Mouse (Mus musculus): ENCODE data around the gene Gapdh.

Gapdh gene

DNA sequence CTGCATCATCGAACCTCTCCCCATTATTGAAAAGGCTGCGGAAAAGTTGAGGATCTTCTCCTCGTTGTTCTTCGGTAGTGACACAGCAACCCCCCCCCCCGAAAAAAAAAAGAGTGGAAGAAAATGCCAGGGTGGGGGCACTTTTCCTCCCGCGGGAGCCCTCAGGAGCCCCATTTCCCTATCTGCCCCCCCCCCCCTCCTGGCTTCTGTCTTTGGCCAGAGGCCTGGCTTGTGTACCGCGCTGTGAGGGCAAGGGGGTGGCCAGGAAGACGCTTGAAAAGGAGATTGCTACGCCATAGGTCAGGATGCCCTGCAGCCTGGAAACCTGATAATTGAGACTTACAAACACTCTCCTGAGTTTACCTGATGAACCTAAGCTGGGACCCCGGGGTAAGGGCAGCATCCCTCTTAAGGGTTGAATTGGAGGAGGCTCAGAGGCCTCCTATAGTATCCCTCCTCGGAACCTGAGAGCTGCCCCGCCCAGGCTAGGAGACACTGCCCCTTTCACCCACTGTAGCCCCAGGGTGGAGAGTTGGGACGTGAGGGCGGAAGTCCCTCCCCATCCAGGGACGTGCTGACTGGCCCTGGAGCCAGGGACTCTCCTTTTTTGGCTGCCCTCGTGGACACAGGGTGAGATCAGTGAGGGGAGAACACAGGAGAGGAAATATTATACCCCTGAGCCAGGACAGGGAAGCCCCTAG lies at the start of gene Gapdh:
Gapdh (minus strand) TSS at position 417 of the 701 bp plus-strand sequence.
- DNase-seq (ENCODE audit: low spot score in 2 of 2) = peak in 1 of 2 experiments; percentile 47

DNA sequence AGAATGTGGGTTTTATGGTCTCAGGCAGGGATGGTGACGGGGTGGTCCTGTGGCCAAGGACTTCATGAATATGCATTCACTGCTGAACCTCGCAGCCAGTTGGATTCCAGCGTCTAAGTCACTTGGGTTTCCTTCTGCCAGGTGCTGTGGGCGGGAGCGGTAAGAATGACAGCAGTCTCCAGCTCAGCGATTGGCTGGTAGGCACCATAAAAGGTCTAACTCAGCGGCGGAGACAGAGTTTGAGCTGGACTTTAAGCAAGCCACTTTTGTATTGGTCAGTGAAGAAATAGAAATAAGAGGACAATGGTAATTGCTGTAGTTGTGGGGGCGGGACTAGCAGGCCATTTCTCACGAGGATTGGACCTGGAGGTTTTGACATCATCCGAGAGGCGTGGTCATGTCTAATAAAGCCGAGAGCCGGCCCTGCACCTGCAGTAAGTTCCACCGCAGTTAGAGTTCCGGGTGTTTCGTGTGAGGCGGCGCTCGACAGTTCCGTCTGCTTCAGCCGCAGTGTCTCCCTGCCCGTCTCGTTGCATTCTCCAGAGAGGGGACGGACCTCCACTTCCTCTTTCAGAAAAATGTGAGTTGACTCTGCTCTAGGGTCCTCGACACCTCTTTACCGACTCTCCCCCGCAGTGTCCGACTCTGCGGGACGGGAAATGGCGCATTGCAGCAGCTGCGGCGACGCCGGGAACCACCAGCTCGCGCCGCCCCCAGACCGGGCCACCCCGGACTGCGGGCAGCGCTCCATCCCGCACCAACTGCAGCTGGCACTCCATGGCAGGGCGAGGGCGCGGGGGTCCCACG lies 49.1 kb upstream of the Gapdh start, which contains the start of gene Vamp1:
Vamp1 (plus strand) TSS at position 404 of the 807 bp plus-strand sequence.
- peak; percentile 86 to 87 for DNase-seq (ENCODE audit: low spot score in 2 of 2)

- DNase-seq (ENCODE audit: low spot score in 2 of 2) = no peak
These were observed 47.4 kb upstream of the Gapdh start for GRCm38 (mm10) chr6:125213715-125214114.

GRCm38 (mm10) chr6:125213129-125213528 lies 46.9 kb upstream of the Gapdh start:
- no peak for DNase-seq (ENCODE audit: low spot score in 2 of 2)

DNA sequence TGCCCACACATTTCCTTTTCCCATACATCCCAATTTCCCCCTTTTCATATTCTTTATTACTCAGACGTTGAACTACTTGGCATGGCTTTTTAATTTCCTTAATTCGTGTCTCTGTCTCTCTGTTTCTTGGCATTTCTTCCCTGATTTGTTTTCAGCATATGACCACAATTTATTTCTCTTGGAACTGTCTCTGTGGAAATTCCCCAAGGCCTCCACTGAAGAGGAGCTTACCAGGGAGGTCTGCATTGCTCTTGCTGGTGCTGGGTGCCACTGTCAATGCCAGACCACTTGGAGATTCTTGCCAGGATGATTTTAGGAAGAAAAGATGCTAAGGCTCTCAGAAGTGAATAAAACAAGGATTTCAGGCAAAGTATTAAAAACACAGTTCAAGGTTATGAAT lies 46.4 kb upstream of the Gapdh start:
- no peak for DNase-seq (ENCODE audit: low spot score in 2 of 2)

DNA sequence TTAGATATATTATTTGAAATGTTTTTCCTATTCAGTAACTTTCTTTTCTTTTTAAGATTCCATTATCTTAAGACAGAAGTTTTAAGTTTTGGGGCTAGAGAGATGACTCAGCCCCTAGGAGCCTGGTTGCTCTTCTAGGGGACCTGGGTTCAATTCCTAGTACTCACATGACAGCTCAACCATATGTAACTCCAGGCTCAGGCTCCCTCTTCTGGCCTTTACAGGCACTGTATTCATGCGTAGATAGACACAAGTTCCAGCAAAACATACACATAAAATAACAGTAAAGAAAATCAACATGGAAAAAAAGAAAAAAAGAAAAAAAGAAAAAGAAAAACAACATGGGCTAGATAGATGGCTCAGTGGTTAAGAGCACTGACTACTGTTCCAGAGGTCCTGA lies 44.2 kb upstream of the Gapdh start:
- no peak for DNase-seq (ENCODE audit: low spot score in 2 of 2)

DNA sequence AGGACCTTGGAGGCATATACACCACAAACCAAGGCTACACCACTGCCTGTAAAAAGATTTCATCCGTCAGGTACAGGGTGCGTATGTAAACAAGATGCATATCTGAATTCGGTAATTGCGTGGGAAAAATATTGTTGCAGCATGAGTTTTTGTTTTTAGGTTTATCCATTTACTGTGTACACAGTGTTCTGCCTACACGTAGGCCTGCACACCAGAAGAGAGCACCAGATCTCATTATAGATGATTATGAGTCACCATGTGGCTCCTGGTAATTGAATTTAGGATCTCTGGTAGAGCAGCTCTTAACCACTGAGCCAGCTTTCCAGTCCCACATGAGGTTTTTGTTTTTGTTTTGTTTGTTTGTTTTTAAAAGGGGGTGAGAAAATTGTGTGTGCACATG lies 30.9 kb upstream of the Gapdh start:
- no peak for DNase-seq (ENCODE audit: low spot score in 2 of 2)

- DNase-seq (ENCODE audit: low spot score in 2 of 2) = no peak
These were observed 30.0 kb upstream of the Gapdh start for GRCm38 (mm10) chr6:125196301-125196700.

- no peak for DNase-seq (ENCODE audit: low spot score in 2 of 2)
These were observed 29.3 kb upstream of the Gapdh start for GRCm38 (mm10) chr6:125195541-125196075.

DNA sequence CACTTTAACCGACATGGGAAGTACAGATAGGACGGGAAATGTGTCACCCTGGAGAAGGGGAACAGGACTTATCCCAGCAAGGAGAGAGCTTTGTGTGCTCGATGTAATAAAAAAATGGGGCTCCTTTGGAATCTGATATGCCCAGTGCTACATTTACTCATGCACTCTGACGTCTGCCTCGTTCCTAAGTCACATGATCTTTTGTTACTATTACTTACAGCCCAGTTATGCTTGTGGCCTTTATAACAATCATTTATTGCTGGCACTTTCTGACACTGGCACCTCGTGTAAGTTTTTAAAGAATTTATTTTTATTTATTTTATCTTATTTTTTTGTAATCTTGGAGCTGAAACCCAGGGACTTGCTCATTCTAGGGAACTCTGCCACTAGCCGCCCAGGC lies 27.1 kb upstream of the Gapdh start:
- DNase-seq (ENCODE audit: low spot score in 2 of 2) = no peak

- no peak for DNase-seq (ENCODE audit: low spot score in 2 of 2)
These were observed 26.6 kb upstream of the Gapdh start for GRCm38 (mm10) chr6:125192841-125193240.

GRCm38 (mm10) chr6:125192016-125192714 lies 25.9 kb upstream of the Gapdh start:
- DNase-seq (ENCODE audit: low spot score in 2 of 2) = peak; percentile 70 to 89

DNA sequence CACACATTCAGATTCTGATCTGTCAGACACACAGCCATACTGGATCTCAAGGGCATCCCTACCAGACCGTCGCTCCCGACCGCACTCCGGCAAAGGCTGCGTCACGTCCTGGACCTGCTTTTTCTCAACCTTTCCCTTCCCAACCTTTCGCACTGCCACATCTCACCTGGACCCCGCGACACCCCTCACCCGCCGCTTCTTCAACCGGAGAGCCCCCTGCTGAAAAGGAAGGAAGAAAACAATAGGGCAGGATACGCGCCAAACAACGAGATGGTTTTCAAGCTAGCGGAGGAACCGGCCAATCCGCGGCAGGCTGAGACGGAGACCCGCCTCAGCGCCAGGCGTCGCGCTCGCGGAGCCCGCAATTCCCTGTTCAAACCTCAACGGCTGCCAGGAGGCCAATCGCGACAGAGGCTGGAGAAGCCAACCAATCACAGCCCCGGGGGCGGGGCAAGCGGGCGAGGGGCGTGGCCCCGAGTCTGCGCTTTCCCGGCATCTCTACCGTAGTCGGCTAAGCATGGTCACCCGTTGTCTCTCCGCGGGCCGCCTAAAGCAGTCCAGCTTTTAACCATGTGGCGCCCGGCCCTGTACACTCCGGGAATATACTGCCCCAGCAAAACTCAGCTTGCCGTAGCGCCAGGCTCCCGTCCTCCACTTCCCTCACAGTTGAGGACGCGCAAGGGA lies 25.2 kb upstream of the Gapdh start, which contains the start of the genes Ncapd2 and Mrpl51:
Ncapd2 (minus strand) TSS at position 370 of the 684 bp plus-strand sequence.
Mrpl51 (plus strand) TSS at position 470 of the 684 bp plus-strand sequence.
- DNase-seq (ENCODE audit: low spot score in 2 of 2) = peak; percentile 96 to 99

- no peak for DNase-seq (ENCODE audit: low spot score in 2 of 2)
These were observed 24.5 kb upstream of the Gapdh start for GRCm38 (mm10) chr6:125190816-125191215.

DNA sequence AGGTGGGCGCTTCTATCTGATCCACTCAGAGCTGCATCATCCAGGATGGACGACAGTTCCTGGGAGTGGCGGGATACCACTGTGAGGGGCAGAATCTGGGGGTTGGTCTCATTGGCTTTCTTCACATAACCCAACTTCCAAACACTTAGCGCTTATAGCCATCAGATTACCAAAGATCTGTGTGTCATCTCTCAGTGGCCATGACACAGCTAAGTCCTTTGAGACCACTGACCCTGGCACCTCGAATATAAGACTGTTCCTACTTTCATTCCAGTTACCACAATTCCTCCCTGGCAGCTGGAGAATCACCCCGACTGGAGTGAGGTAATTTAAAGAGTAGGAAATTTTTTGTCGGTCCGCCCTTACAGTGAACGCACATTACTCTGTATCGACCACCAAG lies 19.9 kb upstream of the Gapdh start:
- no peak for DNase-seq (ENCODE audit: low spot score in 2 of 2)

- DNase-seq (ENCODE audit: low spot score in 2 of 2) = no peak
These were observed 15.9 kb upstream of the Gapdh start for GRCm38 (mm10) chr6:125182133-125182532.

DNA sequence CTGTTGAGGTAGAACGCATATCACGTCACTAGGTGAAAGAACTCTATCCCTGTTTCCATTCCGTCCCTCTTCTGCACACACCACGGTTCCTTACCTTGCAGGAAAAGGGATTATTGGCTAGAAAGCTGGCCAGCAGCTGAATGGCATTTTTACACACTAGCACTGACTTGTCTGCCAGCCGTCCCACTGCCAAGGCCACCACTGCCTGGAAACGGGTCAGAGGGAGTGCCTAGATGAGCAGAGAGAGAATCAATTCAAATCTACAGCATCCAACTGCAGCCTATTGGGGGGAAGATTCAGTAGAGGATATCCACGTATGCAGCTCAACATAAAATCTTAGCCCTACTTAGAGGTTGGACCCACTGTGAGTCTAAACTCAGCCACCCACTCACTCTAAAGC lies 13.3 kb upstream of the Gapdh start:
- DNase-seq (ENCODE audit: low spot score in 2 of 2) = no peak

DNA sequence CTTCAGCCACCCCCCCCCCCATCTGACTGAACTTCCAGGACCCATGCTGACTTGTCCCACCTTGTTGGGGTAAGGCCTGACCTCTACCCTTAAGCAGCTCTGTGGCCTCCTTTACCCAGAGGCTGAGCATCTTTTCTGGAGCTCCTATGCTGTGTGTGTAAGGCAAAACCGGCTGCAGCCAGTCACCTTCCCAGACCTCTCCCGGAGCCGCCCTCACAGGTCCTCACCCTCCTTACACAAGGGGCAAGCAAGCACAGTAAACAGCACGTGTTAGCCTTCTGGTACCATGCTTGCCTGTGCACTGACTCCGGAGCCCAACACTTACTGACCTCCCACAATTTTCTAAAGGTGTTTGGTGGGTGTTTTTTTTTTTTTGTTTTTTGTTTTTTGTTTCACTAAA lies 9.2 kb upstream of the Gapdh start:
- DNase-seq (ENCODE audit: low spot score in 2 of 2) = no peak

GRCm38 (mm10) chr6:125173256-125173655 lies 7.0 kb upstream of the Gapdh start:
- DNase-seq (ENCODE audit: low spot score in 2 of 2) = no peak

DNA sequence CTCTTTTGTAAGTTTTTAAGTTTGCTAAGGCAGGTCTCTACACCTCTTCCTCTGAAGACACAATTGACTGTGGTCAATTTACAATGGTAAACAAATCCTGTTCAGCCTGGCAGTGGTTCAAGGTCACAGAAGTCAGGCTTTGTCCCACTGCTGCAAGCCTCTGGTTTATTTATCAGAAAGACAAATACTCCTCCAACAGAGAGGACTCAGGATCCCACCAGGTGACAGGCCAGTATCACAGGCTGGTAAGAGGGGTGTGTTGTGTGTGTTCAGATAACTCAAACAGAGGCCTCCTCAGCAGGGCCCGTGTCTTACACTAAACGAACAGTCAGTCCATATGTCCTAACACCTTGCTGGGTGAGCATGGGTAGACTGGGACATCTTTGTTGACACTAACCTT lies 6.2 kb upstream of the Gapdh start:
- DNase-seq (ENCODE audit: low spot score in 2 of 2) = no peak

DNA sequence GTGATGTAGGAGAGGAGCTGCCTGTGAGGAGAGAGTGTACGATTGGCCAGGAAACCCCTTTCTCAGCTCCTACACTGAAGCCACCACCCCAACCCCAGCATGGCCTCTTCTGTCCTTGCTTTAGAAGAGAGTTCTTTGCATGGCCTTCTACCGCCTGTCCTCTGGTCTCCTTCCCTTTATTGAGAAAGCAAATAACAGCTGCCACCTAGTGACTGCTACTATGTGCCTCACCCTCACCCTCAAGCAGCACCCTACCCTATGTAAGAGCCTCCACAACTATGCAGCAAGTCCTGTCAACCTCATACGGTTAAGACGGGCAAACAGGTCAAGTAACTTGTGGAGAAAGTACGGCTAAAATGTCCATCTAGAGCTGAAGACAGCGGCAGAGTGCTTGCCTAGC lies 3.9 kb upstream of the Gapdh start:
- DNase-seq (ENCODE audit: low spot score in 2 of 2) = no peak

Data from cerebellum, postnatal 4 days (tissue).